Mouse (Mus musculus) neural tube, embryonic 13.5 days (tissue): ENCODE measurements around the gene Fam173b. TPM values are rescaled to one million over a fixed set of nuclear protein-coding genes. Genes with fewer than 3 reads are reported as not detected.

ENCODE experiments used
- ATAC-seq: fragments of 200-750 bp; cut with Nextera tagmentation; 2 replicates; pipeline ENCODE4 v1.8.0; 2017; ENCODE audit warnings: low read depth, mild to moderate bottlenecking, moderate TSS enrichment, moderate library complexity
- H3K27ac ChIP-seq: fragments of 300-500 bp; sonication (generic); replicated peaks from 2 replicates; pipeline ENCODE4 v1.5.1; 2015; ENCODE audit warnings: moderate library complexity, mild to moderate bottlenecking, inconsistent platforms
- H3K27me3 ChIP-seq: fragments of 300-500 bp; sonication (generic); 2 replicates; pipeline ENCODE4 v1.6.1; 2015; ENCODE audit warnings: mild to moderate bottlenecking, inconsistent platforms
- H3K36me3 ChIP-seq: fragments of 300-500 bp; sonication (generic); 2 replicates; pipeline ENCODE4 v1.6.1; 2015; ENCODE audit warnings: mild to moderate bottlenecking, inconsistent platforms
- H3K4me1 ChIP-seq: fragments of 300-500 bp; sonication (generic); replicated peaks from 2 replicates; pipeline ENCODE4 v1.6.1; 2015; ENCODE audit warnings: inconsistent platforms
- H3K4me2 ChIP-seq: fragments of 300-500 bp; sonication (generic); 2 replicates; pipeline ENCODE4 v1.6.1; 2015; ENCODE audit warnings: inconsistent platforms, mild to moderate bottlenecking, moderate library complexity
- H3K4me3 ChIP-seq: fragments of 300-500 bp; sonication (generic); 2 replicates; pipeline ENCODE4 v1.5.1; 2015; ENCODE audit warnings: mild to moderate bottlenecking, inconsistent platforms
- H3K9ac ChIP-seq: fragments of 300-500 bp; sonication (generic); 2 replicates; pipeline ENCODE4 v1.6.1; 2015; ENCODE audit warnings: moderate library complexity, mild to moderate bottlenecking, inconsistent platforms
- H3K9me3 ChIP-seq: fragments of 300-500 bp; sonication (generic); 2 replicates; pipeline ENCODE4 v1.6.1; 2016; ENCODE audit warnings: inconsistent platforms
- WGBS: fragments of 180-500 bp; shearing (Covaris S2); methylation state at CpG from one replicate; pipeline ENCODE4 v1.1.7; 2015; 5-methylcytosine and 5-hydroxymethylcytosine counted together
- polyA plus RNA-seq: library from polyadenylated mRNA; unstranded; fragments of >200 nt; fragmentation: Nextera tagmentation; extraction: Ambion mirVana; gene quantifications from 2 replicates; pipeline ENCODE4 v1.2.1, GENCODE M21; 2015

The Fam173b gene
- polyA plus RNA-seq, 1 experiment from 2014 or later: 11.0 TPM

DNA sequence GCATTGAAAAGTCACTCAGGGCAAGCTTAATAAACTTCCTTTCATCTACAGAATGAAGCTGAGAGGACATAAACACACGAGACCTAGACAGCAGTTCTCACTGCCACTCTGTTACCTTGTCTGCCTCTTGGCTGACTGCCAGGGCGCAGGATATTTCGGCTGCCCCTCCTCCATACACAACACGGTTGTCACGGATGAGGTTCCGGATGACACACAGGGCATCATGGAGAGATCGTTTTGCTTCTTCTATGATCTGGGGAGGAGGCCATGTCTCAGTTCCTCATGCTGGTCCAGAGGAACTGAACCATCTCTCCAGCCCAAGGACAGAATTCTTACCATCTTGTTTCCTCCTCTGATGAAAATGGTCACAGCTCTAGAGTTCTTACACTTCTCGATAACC lies 9.1 kb upstream of the Fam173b start:
- Histone ChIP-seq H3K27ac (no peak overlapping the region), H3K4me3 (no peak overlapping the region), H3K4me1 (no peaks in the 10 kb centered on the region), H3K4me2 (no peak overlapping the region), H3K9ac (no peak overlapping the region), H3K9me3 (no peaks in the 10 kb centered on the region), H3K36me3 (peaks cover 90% of the 10 kb centered on the region), H3K27me3 (no peaks in the 10 kb centered on the region)
- ATAC-seq: no peak
- 91% methylated on average over 8 of the region's 8 CpGs for WGBS

DNA sequence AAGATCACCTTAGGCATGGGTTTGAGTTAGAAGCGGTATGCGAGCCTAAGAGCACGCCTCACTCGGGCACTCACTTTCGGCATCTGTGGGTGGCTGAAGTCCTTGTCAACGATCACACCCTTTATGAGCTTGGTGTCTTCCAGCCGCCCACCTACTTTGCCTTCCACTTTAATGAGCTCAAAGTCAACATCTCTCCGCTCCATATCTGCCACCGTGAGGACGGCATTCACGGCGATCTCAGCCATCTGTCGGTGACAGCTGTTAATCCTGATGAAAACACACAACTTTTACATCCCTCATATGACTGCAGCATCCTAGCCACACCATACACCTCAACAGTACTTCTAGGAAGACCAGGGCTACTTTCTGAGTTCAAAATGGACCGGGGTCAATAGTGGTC lies 7.4 kb upstream of the Fam173b start:
- peaks cover 86% of the 10 kb centered on the region for H3K36me3 ChIP-seq
- 89% methylated on average over 14 of the region's 14 CpGs for WGBS
- H3K27me3 ChIP-seq: no peaks in the 10 kb centered on the region
- no peak overlapping the region for H3K4me2 ChIP-seq
- H3K9ac ChIP-seq: no peak overlapping the region
- no peaks in the 10 kb centered on the region for H3K9me3 ChIP-seq
- no peak for ATAC-seq
- H3K27ac ChIP-seq: no peak overlapping the region
- H3K4me3 ChIP-seq: no peak overlapping the region
- peaks cover 5% of the 10 kb centered on the region for H3K4me1 ChIP-seq

DNA sequence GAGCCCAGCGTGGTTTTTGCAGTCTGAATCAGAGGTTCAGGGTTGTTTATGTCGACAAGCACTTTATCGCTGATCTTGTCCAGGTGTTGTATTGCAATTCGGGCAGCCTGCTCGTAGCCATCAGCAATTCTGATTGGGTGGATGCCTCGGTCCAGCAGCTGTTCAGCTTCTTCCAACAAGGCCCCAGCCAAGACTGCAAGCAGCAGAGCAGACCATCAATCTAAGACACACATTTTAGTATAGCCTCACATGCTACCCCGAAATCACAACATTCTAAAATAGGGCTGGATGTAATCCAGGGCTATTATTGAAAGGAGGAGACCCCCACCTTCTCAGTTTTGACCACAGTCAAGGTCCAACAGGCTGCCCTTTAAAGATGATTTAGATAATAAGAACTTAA lies 6.0 kb upstream of the Fam173b start:
- Histone ChIP-seq H3K27ac (no peak overlapping the region), H3K9me3 (no peaks in the 10 kb centered on the region), H3K4me2 (no peak overlapping the region), H3K36me3 (peaks cover 72% of the 10 kb centered on the region), H3K9ac (no peak overlapping the region), H3K27me3 (no peaks in the 10 kb centered on the region), H3K4me1 (peaks cover 19% of the 10 kb centered on the region), H3K4me3 (no peak overlapping the region)
- WGBS: 94% methylated on average over 7 of the region's 7 CpGs
- no peak for ATAC-seq

DNA sequence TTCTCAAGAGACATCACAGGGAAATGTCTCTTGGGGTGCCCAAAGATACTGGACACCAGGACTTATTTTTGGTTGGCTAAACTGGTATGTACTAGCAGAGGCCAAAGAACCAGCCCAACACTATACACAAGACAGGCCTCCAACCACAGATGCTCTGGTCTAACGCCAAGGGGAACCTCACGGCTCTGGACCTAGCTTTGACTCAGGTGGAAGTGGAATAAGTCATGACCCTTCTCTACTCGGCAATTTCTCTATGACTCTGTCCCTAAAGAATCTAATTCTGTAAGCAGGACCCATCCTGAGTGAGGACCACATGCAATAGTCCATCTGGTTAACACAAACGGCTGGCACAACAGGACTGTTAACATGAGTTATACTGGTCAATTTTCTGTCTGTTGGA lies 1.8 kb upstream of the Fam173b start:
- Histone ChIP-seq H3K4me2 (peak overlapping the region; percentile 99), H3K9me3 (no peaks in the 10 kb centered on the region), H3K4me1 (peaks cover 32% of the 10 kb centered on the region), H3K4me3 (peak overlapping the region; percentile 97), H3K9ac (peak overlapping the region; percentile 95; the same call in 1 of the 2 replicates), H3K36me3 (peaks cover 30% of the 10 kb centered on the region), H3K27ac (no peak overlapping the region), H3K27me3 (no peaks in the 10 kb centered on the region)
- ATAC-seq: no peak
- 78% methylated on average over 4 of the region's 4 CpGs for WGBS

DNA sequence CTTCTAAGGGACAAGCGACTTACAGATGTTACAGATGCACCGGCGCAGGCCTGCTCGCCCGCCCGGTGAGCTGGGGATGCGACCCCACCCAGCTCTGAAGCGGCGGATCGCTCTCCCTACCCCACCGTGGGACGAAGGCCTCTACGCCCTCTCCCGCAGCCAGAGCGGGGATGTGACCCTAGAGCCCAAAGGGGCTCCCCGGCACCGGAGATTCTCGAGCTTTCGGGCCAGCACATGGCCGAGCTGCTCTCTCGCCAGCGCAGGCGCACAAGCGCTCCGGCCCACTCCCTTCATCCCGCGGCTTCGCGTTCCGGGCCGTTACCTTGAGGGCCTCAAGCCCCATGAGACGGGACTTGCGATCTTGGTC lies 390 bp upstream of the Fam173b start:
- Histone ChIP-seq H3K4me1 (peaks cover 32% of the 10 kb centered on the region), H3K9me3 (no peaks in the 10 kb centered on the region), H3K4me2 (peak overlapping the region; percentile 99), H3K36me3 (peaks cover 17% of the 10 kb centered on the region), H3K27ac (peak overlapping the region; percentile 95), H3K9ac (peak overlapping the region; percentile 95), H3K27me3 (no peaks in the 10 kb centered on the region), H3K4me3 (peak overlapping the region; percentile 97)
- peak; percentile 74 for ATAC-seq
- WGBS: under 1% methylated on average over 33 of the region's 33 CpGs

DNA sequence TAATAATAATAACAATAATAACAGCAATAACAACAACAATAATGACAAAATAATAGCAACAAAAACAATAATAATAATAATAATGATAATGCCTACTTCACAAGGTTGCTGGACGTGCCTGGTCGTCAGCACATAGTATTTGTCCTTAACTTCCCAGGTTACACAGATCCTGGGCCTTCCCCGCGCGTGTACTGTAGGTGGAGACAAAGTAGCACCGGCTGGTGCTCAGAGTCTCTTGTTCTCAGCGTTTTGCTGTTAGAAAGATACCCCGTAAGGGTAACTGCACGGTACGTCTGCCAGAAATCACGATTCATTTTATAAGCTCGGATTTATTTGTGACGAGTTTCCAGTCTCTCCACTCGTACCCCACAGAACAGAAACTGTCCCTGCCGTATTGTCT lies 774 bp downstream of the Fam173b start:
- peak overlapping the region; percentile 95 for H3K27ac ChIP-seq
- no peaks in the 10 kb centered on the region for H3K9me3 ChIP-seq
- 5% methylated on average over 15 of the region's 15 CpGs for WGBS
- peak overlapping the region; percentile 97 for H3K4me3 ChIP-seq
- peaks cover 32% of the 10 kb centered on the region for H3K4me1 ChIP-seq
- peak; percentile 82 for ATAC-seq
- H3K4me2 ChIP-seq: peak overlapping the region; percentile 57
- peaks cover 5% of the 10 kb centered on the region for H3K36me3 ChIP-seq
- no peaks in the 10 kb centered on the region for H3K27me3 ChIP-seq
- H3K9ac ChIP-seq: peak overlapping the region; percentile 95

DNA sequence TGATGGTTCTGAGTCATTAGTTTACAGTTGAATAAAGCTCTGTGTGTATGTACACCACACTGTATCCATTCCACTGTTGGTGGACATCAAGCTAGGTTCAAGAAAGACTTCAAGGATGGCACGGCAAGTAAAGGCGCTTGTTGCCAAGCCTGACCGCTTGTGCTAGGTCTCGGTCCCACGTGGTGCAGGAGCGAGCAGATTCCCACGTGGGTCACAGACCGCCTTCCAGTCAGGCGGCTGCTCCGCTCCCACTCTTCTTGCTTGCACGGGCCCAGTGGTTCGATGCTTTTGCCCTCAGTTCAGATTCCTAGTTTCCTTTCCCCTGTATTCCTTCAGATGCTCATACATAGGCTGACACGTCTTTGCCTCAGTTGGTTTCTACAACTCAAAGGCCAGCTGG lies 1.5 kb downstream of the Fam173b start:
- no peaks in the 10 kb centered on the region for H3K9me3 ChIP-seq
- peak overlapping the region; percentile 97; the same call in 1 of the 2 replicates for H3K4me3 ChIP-seq
- H3K9ac ChIP-seq: peak overlapping the region; percentile 95
- H3K4me1 ChIP-seq: peaks cover 32% of the 10 kb centered on the region
- peak overlapping the region; percentile 95 for H3K27ac ChIP-seq
- no peaks in the 10 kb centered on the region for H3K36me3 ChIP-seq
- peak overlapping the region; percentile 57 for H3K4me2 ChIP-seq
- ATAC-seq: no peak
- WGBS: 88% methylated on average over 13 of the region's 13 CpGs
- no peaks in the 10 kb centered on the region for H3K27me3 ChIP-seq

DNA sequence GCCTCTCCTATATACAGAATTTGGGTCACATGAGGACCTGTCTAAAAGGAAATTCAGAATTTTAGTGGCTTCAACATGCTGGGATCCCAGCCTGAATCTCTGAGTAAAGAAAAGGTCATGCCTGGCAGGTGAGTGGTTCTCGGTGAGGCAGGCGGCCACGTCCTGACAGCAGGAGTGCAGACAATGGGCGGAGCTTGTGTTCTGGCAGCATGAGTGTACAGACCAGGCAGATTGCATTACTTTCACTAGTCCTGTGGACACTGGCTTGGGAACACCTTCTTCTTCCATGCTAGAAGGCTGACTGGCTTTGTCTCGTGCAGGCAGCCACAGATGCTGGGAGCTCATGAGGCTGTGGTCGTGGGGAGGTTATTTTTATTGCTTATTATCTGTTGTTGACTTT lies 5.2 kb downstream of the Fam173b start:
- no peaks in the 10 kb centered on the region for H3K9me3 ChIP-seq
- no peaks in the 10 kb centered on the region for H3K36me3 ChIP-seq
- H3K4me2 ChIP-seq: no peak overlapping the region
- no peaks in the 10 kb centered on the region for H3K27me3 ChIP-seq
- H3K4me3 ChIP-seq: no peak overlapping the region
- 67% methylated on average over 6 of the region's 6 CpGs for WGBS
- ATAC-seq: no peak
- H3K9ac ChIP-seq: no peak overlapping the region
- H3K4me1 ChIP-seq: peaks cover 10% of the 10 kb centered on the region
- H3K27ac ChIP-seq: no peak overlapping the region

DNA sequence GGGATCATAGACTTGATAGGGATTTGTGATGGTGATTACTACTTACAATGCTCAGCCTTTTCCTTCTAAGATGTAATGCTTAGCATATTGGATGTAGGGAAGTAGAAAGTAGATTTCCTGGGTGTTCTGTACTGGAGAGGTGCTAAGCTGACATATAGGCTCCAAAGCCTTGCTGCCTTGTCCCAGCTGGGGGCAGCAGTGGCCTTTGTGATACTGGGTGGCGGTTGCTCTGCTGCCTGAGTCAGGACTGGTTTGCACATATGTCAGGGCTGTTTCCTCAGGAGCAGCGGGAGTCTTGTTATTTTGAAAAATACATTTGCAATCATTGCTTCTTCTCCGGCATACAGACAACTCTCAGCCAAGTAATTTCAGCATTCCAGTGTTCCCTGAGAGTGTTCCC lies 9.4 kb downstream of the Fam173b start:
- Histone ChIP-seq H3K27ac (no peak overlapping the region), H3K27me3 (no peaks in the 10 kb centered on the region), H3K36me3 (no peaks in the 10 kb centered on the region), H3K4me1 (no peaks in the 10 kb centered on the region), H3K9ac (no peak overlapping the region), H3K4me3 (no peak overlapping the region), H3K4me2 (no peak overlapping the region), H3K9me3 (no peaks in the 10 kb centered on the region)
- WGBS: 67% methylated on average over 3 of the region's 3 CpGs
- ATAC-seq: 0 out of 2 replicates have a peak, but pooled peaks have one; percentile 73

DNA sequence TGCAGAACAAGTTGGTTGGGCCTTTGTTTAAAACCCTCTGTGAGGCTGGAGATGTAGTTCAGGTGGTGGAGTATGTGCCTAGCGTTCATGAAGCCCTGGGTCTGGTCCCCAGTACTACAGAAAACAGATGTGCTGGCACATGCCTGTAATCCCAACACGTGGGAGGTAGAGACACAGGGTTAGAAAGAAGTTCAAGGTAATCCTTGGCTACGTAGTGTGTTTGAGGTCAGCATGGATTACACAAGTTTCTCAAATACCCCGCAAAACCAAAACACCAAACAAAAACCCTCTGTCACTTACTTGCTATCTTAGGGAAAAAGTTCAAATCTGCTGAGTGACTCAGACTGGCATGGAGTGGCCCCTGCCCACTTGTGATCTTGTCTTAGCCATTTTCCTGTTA lies 10.3 kb downstream of the Fam173b start:
- H3K27ac ChIP-seq: no peak overlapping the region
- H3K9me3 ChIP-seq: no peaks in the 10 kb centered on the region
- WGBS: 91% methylated on average over 4 of the region's 4 CpGs
- peaks cover 5% of the 10 kb centered on the region for H3K36me3 ChIP-seq
- no peak for ATAC-seq
- H3K4me1 ChIP-seq: no peaks in the 10 kb centered on the region
- no peak overlapping the region for H3K9ac ChIP-seq
- H3K4me2 ChIP-seq: no peak overlapping the region
- H3K27me3 ChIP-seq: no peaks in the 10 kb centered on the region
- H3K4me3 ChIP-seq: no peak overlapping the region

DNA sequence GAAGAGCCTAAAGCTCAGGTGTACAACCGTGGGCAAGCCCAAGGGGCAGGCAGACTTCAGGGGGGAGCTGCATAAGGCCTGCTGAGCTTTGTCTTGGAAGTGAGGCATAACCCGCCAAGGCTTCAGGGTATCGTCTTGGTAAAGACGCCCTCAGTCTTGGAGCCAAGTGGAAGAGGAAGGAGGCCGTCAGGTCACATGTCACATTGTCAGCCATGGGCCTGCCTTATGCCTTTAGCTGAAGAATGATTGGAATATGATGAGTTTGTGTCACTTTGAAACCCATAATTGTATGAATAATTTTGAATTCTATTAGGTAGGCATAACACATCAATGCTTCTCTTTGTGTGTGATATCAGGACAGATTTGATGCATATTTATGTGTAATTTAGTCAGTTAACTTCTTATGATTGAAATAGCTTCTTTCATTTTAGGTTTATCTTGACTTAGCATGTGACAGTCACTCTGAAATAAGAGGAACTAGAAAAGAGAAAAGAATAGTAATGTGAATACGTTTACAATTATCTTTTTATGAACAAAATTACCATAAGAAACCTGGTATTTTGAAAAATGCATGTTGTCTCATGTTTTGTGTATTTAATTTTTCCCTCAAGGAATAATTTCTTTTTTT lies 12.3 kb downstream of the Fam173b start:
- no peaks in the 10 kb centered on the region for H3K4me1 ChIP-seq
- H3K27me3 ChIP-seq: no peaks in the 10 kb centered on the region
- ATAC-seq: no peak
- no peak overlapping the region for H3K4me2 ChIP-seq
- H3K27ac ChIP-seq: no peak overlapping the region
- peaks cover 20% of the 10 kb centered on the region for H3K36me3 ChIP-seq
- 93% methylated on average over 6 of the region's 6 CpGs for WGBS
- H3K9me3 ChIP-seq: no peaks in the 10 kb centered on the region
- no peak overlapping the region for H3K4me3 ChIP-seq
- no peak overlapping the region for H3K9ac ChIP-seq

DNA sequence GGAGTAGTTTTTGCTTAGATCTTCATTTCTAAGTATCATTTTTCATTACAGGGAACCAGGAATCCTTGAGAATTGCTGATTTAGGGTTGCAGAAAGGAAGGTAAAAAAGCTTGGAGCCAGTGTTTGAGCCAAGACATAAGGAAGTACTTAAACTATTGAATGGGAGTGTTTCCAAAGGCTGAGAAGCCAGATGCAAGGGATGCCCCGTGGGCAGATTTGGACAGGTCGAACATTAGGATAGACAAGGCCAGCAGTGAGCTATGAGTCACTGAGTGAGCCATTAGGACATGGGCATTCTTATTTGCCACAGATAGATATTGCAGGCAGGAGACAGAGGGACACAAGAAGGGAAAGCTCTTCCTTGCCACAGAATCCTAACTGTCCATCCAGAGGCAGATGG lies 13.0 kb downstream of the Fam173b start:
- no peak overlapping the region for H3K4me3 ChIP-seq

DNA sequence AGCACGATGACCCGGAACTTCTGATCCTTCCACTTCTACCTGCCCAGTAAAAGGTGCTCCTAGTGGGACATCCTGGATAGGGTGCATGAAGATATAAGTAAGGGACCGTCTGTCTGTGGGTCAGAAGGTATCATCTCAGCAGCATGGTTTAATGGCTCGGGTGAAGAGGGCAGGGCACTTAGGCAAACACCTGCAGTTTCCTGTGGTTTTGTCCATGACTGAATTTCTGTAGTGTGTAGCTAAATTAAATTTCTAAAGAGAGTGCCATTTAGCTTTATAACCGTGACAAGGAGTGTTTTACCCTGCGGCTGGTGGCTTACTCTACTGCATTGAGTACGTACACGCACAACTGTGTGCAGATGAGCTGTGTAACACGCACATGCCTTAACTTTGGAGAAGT lies 15.6 kb downstream of the Fam173b start:
- no peak overlapping the region for H3K27ac ChIP-seq
- H3K4me1 ChIP-seq: no peaks in the 10 kb centered on the region
- no peaks in the 10 kb centered on the region for H3K27me3 ChIP-seq
- ATAC-seq: no peak
- no peak overlapping the region for H3K4me2 ChIP-seq
- H3K9me3 ChIP-seq: no peaks in the 10 kb centered on the region
- H3K36me3 ChIP-seq: peaks cover 37% of the 10 kb centered on the region
- 82% methylated on average over 9 of the region's 9 CpGs for WGBS
- no peak overlapping the region for H3K9ac ChIP-seq
- no peak overlapping the region for H3K4me3 ChIP-seq

More for the DNA sequence above, 13.0 kb downstream of the Fam173b start:
- Histone ChIP-seq H3K27ac (no peak overlapping the region), H3K4me1 (no peaks in the 10 kb centered on the region), H3K36me3 (peaks cover 27% of the 10 kb centered on the region), H3K9me3 (no peaks in the 10 kb centered on the region), H3K4me2 (no peak overlapping the region), H3K27me3 (no peaks in the 10 kb centered on the region), H3K9ac (no peak overlapping the region)
- ATAC-seq: no peak
- WGBS: 96% methylated on average over 2 of the region's 2 CpGs
